Mouse (Mus musculus) G1E-ER4 (cell line): ENCODE measurements around the gene Ptges3. TPM values are rescaled to one million over a fixed set of nuclear protein-coding genes. Genes with fewer than 3 reads are reported as not detected.

ENCODE experiments used
- GATA1 ChIP-seq: IDR thresholded peaks from one replicate; pipeline ENCODE4 v1.8.0; 2012; ENCODE audit warnings: low read length, inconsistent platforms
- polyA plus RNA-seq: library from polyadenylated mRNA; stranded (reverse); fragments of >175 nt; gene quantifications from 2 replicates; pipeline ENCODE4 v1.2.3, GENCODE M21; 2012

The Ptges3 gene
- polyA plus RNA-seq, 1 experiment: 308 TPM

DNA sequence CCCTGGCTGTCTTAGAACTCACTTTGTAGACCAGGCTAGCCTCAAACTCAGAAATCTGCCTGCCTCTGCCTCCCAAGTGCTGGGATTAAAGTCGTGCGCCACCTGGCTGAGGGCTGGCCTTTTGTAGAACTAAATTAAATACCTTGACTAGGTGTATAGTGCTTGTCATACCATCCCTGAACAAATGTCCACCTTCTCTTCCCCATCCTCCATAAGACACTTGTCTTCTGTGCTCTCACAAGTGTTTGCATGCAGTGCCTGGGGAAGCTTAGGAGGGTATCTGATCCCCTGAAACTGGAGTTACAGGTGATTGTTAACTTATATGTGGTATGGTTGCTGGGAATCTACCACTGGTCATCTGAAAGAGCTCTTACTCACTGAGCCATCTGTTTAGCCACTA, 8.4 kb upstream of the Ptges3 start:
- TF ChIP-seq GATA1: no peak

DNA sequence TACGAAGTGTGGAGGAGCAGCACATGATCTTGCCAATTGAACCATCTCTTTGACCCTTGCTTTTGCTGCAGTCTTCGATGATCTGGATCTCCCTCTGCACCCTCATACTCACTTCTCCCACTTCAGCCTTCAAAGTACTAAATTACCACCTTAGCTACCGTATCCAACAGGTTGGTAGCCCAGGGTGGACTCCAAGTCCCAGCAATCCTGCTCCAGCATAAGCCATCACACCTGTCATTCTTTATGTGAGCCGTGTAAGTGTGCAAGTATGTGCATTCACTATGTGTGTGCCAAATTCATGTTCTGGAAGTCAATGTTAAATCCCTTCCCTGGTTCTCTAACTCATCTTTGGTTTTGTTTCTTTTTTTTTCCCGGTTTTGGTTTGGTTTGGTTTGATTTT, 7.2 kb upstream of the Ptges3 start:
- no peak for TF ChIP-seq GATA1

DNA sequence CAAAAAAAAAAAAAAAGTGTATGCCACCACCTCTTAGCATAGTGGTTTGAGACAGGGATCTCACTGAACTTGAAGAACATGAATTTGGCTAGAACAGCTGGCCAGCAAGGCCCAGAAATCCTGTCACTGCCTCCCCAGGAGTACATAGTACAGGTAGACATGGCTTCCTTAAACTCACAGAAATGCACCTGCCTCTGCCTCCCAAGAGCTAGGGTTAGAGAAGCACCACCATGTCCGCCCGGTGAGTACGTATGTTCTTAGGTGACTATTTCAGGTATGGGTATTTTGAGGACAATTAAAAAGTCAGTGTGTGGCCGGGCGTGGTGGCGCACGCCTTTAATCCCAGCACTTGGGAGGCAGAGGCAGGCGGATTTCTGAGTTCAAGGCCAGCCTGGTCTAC, 5.8 kb upstream of the Ptges3 start:
- no peak for TF ChIP-seq GATA1

DNA sequence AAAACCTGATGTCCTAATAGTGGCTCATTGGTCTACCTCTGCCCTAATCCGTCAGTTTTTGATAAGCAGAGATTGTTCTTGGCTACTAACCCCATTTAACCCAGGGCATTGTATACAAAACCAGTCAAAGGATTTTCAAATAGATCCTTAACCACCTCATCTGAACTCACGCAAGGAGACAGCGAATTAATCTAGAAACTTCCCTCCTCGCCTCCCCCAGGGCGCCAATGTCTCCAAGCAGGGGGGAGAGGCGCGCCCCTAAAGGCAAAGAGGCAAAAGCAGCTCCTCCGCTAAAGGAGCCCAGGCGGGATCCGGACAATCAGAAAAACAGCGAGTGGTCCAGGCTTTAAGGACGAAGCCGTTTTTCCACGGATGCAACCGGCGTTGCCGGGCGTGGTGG, 570 bp upstream of the Ptges3 start:
- no peak for TF ChIP-seq GATA1

DNA sequence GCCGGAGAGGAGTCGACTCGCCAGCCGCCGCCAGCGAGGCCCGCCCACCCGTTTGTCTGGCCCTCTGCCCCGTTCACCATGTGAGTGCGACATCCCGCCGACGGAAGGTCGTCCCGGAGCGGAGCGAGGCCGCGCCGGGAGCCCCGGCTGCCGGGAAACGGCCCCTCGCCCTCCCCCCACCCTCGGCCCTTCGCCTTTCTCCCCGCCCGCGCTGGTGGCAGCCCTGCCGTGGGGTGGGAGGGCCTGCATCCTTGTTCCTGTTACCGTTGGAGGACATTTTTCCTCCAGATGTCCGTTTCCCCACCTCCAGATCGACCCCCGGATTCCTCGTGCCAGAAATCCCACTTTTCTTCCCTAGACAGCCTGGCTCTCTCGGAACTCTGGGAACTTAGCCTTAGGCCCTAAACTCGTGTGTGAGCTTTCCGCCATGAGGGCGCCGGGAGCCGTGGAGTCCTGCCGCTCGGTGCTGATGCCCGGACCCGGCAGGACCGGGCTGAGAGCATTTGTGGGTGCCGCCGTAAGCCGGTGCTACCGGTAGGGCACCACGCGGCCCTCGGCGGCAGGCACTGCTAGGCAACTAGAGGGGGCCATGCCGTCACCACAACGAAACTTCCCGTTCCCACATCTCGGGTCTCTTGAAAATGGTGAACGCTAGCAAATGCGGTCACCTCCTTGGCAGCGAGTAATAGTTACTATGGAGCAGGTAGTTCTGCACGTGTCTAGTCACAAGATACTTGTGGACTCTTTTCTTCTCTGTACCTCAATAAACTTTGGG, 640 bp downstream of the Ptges3 start:
- no peak for TF ChIP-seq GATA1

DNA sequence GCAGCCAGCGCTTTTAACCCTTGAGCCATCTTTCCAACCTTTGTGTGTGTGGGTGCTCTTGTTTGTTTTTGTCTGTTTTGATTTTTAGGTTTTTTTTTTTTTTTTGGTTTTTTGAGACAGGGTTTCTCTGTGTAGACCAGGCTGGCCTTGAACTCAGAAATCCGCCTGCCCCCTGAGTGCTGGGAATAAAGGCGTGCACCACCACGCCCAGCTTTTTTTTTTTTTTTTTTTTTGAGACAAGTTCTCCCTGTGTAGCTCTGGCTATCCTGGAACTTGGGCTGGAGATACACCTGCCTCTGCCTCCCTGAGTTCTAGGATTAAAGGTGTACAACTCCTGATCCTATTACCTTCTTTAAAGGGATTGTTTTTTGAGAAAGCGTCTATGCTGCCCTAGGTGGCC, 2.4 kb downstream of the Ptges3 start:
- no peak for TF ChIP-seq GATA1

DNA sequence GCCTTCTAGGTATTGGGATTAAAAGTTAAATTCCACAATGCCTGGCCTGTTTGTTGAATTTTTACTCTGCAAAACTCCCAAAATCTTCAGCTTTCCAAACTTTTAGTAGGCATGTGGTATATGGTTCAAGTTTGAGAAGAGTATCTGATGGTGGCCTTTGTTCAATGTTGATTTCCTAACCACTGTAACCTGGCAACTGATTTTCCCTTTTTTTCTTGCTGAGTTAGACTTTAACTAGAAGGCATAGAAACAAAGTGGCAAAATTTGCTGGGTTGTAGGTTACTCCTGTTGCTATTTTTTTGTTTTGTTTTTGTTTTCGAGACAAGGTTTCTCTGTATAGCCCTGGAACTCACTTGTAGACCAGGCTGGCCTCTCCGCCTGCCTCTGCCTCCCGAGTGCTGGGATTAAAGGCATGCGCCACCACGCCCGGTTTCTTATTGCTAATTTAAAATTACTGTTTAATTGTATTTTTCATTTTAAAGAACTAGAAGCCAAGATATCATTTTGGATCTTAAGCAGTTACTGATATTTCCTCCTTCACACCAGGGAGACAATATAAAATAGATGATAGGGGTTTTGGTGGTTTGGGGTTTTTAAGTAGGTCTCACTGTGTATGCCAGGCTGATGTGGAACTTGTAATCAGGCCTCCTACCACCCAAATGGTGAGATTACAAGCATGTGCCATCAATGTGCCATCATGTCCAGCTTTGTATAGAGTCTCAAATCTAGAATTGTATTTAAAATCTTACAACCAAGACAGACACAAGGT, 3.7 kb downstream of the Ptges3 start:
- TF ChIP-seq GATA1: no peak

DNA sequence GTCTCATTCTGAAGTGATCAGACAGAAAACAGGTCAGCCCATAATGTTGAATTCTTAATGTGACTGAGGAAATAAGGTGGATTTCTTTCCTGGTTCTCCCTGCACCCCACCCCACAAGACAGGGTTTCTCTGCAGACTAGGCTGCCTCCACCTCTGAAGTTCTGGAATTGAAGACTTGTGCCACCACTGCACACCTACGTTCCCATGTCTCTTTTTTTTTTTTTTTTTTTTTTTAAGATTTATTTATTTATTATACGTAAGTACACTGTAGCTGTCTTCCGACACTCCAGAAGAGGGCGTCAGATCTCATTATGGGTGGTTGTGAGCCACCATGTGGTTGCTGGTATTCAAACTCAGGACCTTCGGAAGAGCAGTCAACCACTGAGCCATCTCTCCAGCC, 7.3 kb downstream of the Ptges3 start:
- no peak for TF ChIP-seq GATA1

DNA sequence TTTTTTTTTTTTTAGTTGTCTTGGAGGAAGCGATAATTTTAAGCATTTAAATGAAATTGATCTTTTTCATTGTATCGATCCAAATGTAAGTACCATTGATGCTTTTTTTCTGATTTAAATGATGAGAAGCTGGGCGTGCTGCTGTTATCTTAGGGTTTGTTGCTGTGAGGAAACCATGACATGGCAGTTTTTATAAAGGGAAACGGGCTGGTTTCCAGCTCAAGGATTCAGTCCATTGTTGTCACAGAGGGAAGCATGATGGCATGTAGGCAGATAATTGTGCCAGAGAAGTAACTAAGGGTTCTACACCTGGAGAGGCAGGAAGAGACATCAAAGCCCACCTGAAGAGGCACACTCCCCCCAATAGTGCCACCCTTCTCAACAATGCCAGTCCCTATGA, 10.4 kb downstream of the Ptges3 start:
- TF ChIP-seq GATA1: no peak

DNA sequence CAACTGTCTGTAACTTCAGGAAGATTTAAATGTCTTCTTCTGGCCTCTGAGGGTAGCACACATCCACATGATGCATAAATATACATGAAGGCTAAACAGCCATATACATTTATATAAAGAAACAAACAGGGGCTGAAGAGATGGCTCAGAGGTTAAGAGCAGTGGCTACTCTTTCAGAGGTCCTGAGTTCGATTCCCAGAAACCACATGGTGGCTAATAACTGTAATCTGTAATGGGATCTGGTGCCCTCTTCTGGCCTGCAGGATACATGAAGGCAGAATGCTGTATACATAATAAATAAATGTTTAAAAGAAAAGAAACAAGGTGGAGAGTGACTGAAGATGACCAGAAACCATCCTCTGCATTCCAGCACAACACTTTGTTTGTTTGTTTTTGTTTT, 21.7 kb downstream of the Ptges3 start:
- TF ChIP-seq GATA1: no peak

DNA sequence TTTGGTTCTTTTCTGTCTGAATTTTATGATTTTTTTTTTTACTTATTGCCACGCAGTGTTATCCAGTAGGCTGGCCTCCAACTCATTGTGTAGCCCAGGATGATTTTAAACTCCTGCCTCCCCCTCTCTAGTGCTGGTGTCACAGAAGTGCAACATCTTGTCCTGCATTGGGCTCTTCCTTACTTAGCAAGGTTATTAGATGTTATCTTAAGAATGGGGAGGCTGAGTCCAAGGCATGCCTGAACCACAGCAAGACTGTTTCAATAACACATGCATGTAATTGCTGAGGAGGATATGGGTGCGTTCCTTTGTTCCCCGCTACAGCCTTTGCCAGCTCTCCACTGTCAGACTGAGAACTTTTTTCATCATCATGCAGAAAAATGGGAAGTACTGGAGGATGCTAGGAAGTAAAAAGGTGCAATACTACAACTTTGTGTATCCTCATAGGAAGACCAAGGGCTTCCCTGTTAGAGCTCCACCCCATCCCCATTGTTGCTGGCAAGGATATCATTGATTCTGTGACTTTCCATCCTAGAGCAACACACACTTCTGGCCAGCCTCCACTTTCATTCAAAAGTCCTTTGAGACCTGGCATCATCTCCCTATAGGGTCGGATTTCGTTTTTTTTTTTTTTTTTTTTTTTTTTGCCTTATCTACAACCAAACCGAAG, 23.2 kb downstream of the Ptges3 start:
- no peak for TF ChIP-seq GATA1

DNA sequence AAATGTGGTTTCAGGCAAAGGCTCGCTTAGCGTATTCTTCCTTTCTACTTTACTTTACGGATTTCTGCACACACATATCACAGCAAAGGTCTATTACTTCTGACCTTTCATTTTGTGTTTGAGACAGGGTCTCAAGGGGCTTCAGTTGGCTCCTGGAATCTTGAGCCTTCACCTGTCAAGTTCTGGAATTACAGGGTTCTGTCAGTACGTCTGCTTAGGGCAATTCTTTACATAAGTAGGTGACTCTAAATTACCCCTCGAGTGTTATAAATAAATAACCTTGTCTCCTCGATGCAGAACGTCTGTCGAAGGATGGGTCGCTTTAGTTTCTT, 23.7 kb downstream of the Ptges3 start:
- TF ChIP-seq GATA1: no peak

DNA sequence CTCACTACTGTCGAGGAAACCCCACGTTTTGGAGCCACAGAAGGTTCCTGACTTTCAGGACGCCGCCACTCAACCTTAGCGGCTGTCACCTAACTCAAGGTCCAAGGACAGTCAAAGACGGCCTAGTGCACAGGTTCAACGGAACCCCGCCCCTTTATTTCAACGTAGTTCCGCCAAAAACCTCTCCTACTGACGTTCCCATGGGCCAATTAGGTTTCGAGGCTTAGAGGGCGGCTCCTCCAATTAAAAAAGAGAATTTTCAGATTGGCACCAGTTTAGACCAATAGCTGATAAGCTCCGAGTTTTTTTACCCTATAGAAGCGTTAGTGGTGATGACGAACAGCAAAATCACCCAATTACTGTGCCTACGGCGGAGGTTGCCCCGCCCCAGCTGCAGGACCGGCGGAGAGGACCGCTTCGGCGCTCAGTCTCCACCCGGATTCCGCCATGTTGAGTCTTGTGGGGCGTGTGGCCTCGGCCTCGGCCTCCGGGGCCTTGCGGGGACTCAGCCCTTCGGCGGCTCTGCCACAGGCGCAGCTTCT, 24.2 kb downstream of the Ptges3 start, which contains the start of gene Atp5b:
Gene Atp5b (plus strand): TSS at position 394 of the 542 bp plus-strand sequence.
- no peak for TF ChIP-seq GATA1

DNA sequence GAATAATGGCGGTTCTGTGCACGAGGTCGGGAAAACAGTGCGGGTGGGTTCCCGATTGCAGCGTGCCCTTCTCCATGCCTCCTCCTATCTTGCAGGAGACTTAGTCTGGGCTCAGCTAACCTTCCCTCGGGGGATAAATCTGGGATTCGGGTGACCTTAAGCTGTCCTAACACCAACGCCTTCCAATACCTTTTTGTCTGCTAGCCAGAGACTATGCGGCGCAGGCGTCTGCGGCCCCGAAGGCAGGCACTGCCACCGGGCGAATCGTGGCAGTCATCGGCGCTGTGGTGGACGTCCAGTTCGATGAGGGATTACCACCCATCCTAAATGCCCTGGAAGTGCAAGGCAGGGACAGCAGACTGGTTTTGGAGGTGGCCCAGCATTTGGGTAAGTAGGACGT, 24.9 kb downstream of the Ptges3 start:
- TF ChIP-seq GATA1: no peak

DNA sequence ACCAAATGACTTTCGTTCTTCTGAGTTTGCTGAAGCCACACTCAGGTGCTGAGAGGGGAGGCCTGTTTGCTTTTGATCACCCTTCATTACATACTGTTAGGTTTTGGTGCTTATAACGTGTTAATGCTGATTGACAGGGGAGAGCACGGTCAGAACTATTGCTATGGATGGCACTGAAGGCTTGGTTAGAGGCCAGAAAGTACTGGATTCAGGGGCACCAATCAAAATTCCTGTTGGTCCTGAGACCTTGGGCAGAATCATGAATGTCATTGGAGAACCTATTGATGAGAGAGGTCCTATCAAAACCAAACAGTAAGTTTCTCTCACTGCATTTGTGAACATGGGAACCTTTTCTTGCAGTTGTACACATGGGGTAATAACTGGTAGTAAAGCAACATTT, 25.4 kb downstream of the Ptges3 start:
- TF ChIP-seq GATA1: no peak

DNA sequence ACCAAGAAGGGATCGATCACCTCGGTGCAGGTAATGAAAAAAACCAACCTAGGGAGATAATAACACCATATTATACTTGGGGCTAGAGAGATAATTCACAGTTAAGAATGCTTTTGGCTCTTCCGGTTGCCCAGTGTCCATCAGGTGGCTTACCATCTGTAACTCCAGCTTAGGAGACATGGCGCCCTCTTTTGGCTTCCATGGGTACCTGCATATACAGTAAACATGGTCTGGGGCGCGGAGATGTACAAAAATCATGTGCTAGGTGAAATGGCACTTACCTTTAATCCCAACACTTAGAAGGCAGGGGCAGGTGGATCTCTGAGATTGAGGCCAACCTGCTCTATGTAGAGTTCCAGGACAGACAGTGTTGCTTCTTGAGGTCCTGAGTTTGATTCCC, 27.6 kb downstream of the Ptges3 start:
- TF ChIP-seq GATA1: no peak

DNA sequence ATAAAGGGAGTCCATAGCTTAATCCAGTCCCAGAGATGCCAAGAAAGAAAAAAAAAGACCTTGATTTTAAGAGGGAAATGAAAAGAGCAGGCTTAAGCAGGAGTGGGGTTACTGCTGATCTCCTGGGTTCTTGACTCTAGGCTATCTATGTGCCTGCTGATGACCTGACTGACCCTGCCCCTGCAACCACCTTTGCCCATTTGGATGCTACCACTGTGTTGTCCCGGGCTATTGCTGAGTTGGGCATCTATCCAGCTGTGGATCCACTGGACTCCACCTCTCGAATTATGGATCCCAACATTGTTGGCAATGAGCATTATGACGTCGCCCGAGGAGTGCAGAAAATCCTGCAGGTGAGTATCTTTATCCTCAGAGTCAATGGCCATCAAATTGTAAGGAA, 29.4 kb downstream of the Ptges3 start:
- no peak for TF ChIP-seq GATA1
